Mouse (Mus musculus): Measurements from ENCODE around the gene Edc3. TPM values are rescaled to one million over a fixed set of nuclear protein-coding genes. Genes with fewer than 3 reads are reported as not detected.
A peak's percentile ranks its signal among the peaks of the same experiment; 100 is the strongest.

The Edc3 gene
- polyA plus RNA-seq, 1 experiment from 2014 or later: 11.0 TPM

GRCm38 (mm10) chr9:57687751-57688150, 20.6 kb upstream of the Edc3 start, which contains the start of gene Cyp1a1:
TSS of gene Cyp1a1 (plus strand) at chr9:57687928.
- H3K4me1 ChIP-seq (ENCODE audit: control insufficient read depth in 2 of 2, insufficient read depth in 2 of 2, low read length in 2 of 2): no peaks in the 10 kb centered on the region
- H3K27ac ChIP-seq (replicated peaks in 1 of 2; ENCODE audit: control insufficient read depth in 1 of 2, insufficient read depth in 1 of 2, low read depth in 2 of 2, low read length in 2 of 2): no peak within 1 kb of the TSS
- H3K4me3 ChIP-seq (ENCODE audit: control insufficient read depth in 1 of 2, insufficient read depth in 1 of 2, low read depth in 1 of 2, low read length in 2 of 2): no peak within 1 kb of the TSS
- no peaks in the 10 kb centered on the region for H3K9me3 ChIP-seq (ENCODE audit: control insufficient read depth, low read length)
- H3K27me3 ChIP-seq (ENCODE audit: control insufficient read depth, insufficient read depth, low read length): no peaks in the 10 kb centered on the region
- H3K4me2 ChIP-seq (ENCODE audit: low read length): no peak within 1 kb of the TSS
- ATAC-seq (ENCODE audit: insufficient number of reproducible peaks, insufficient read depth, low FRiP score, low read depth): no peak
- H3K36me3 ChIP-seq (ENCODE audit: control insufficient read depth, insufficient read depth, low read length): no peaks in the 10 kb centered on the region
- H3K9ac ChIP-seq (ENCODE audit: low read length): no peak within 1 kb of the TSS
- 76% methylated on average over 2 of the region's 2 CpGs for WGBS

GRCm38 (mm10) chr9:57688158-57688557, 20.2 kb upstream of the Edc3 start:
- Histone ChIP-seq H3K4me3 (ENCODE audit: control insufficient read depth in 1 of 2, insufficient read depth in 1 of 2, low read depth in 1 of 2, low read length in 2 of 2) (no peak overlapping the region), H3K4me2 (ENCODE audit: low read length) (no peak overlapping the region), H3K9me3 (ENCODE audit: control insufficient read depth, low read length) (no peaks in the 10 kb centered on the region), H3K9ac (ENCODE audit: low read length) (no peak overlapping the region), H3K36me3 (ENCODE audit: control insufficient read depth, insufficient read depth, low read length) (no peaks in the 10 kb centered on the region), H3K4me1 (ENCODE audit: control insufficient read depth in 2 of 2, insufficient read depth in 2 of 2, low read length in 2 of 2) (no peaks in the 10 kb centered on the region), H3K27ac (replicated peaks in 1 of 2; ENCODE audit: control insufficient read depth in 1 of 2, insufficient read depth in 1 of 2, low read depth in 2 of 2, low read length in 2 of 2) (no peak overlapping the region), H3K27me3 (ENCODE audit: control insufficient read depth, insufficient read depth, low read length) (no peaks in the 10 kb centered on the region)
- 44% methylated on average over 2 of the region's 2 CpGs for WGBS
- no peak for ATAC-seq (ENCODE audit: insufficient number of reproducible peaks, insufficient read depth, low FRiP score, low read depth)

GRCm38 (mm10) chr9:57688606-57689005, 19.7 kb upstream of the Edc3 start:
- 72% methylated on average over 2 of the region's 2 CpGs for WGBS
- H3K4me1 ChIP-seq (ENCODE audit: control insufficient read depth in 2 of 2, insufficient read depth in 2 of 2, low read length in 2 of 2): no peaks in the 10 kb centered on the region

GRCm38 (mm10) chr9:57694108-57694507, 14.2 kb upstream of the Edc3 start:
- H3K27me3 ChIP-seq (ENCODE audit: control insufficient read depth, insufficient read depth, low read length): peaks cover 32% of the 10 kb centered on the region
- peaks cover 4 to 12% of the 10 kb centered on the region in 2 experiments; a peak in 3 of 4 replicates for H3K4me1 ChIP-seq (ENCODE audit: control insufficient read depth in 2 of 2, insufficient read depth in 2 of 2, low read length in 2 of 2)
- H3K9ac ChIP-seq (ENCODE audit: low read length): no peak overlapping the region
- no peaks in the 10 kb centered on the region for H3K9me3 ChIP-seq (ENCODE audit: control insufficient read depth, low read length)
- no peak overlapping the region for H3K4me2 ChIP-seq (ENCODE audit: low read length)
- H3K4me3 ChIP-seq (ENCODE audit: control insufficient read depth in 1 of 2, insufficient read depth in 1 of 2, low read depth in 1 of 2, low read length in 2 of 2): no peak overlapping the region
- no peaks in the 10 kb centered on the region for H3K36me3 ChIP-seq (ENCODE audit: control insufficient read depth, insufficient read depth, low read length)
- ATAC-seq (ENCODE audit: insufficient number of reproducible peaks, insufficient read depth, low FRiP score, low read depth): no peak
- no peak overlapping the region for H3K27ac ChIP-seq (replicated peaks in 1 of 2; ENCODE audit: control insufficient read depth in 1 of 2, insufficient read depth in 1 of 2, low read depth in 2 of 2, low read length in 2 of 2)
- WGBS: 79% methylated on average over 2 of the region's 2 CpGs

More at GRCm38 (mm10) chr9:57688606-57689005, 19.7 kb upstream of the Edc3 start:
- Histone ChIP-seq H3K36me3 (ENCODE audit: control insufficient read depth, insufficient read depth, low read length) (no peaks in the 10 kb centered on the region), H3K4me2 (ENCODE audit: low read length) (no peak overlapping the region), H3K27ac (replicated peaks in 1 of 2; ENCODE audit: control insufficient read depth in 1 of 2, insufficient read depth in 1 of 2, low read depth in 2 of 2, low read length in 2 of 2) (no peak overlapping the region), H3K9ac (ENCODE audit: low read length) (no peak overlapping the region), H3K9me3 (ENCODE audit: control insufficient read depth, low read length) (no peaks in the 10 kb centered on the region), H3K27me3 (ENCODE audit: control insufficient read depth, insufficient read depth, low read length) (no peaks in the 10 kb centered on the region), H3K4me3 (ENCODE audit: control insufficient read depth in 1 of 2, insufficient read depth in 1 of 2, low read depth in 1 of 2, low read length in 2 of 2) (no peak overlapping the region)
- ATAC-seq (ENCODE audit: insufficient number of reproducible peaks, insufficient read depth, low FRiP score, low read depth): no peak

GRCm38 (mm10) chr9:57696380-57697285, 11.7 kb upstream of the Edc3 start:
- Histone ChIP-seq H3K27ac (replicated peaks in 1 of 2; ENCODE audit: control insufficient read depth in 1 of 2, insufficient read depth in 1 of 2, low read depth in 2 of 2, low read length in 2 of 2) (no peak overlapping the region), H3K36me3 (ENCODE audit: control insufficient read depth, insufficient read depth, low read length) (no peaks in the 10 kb centered on the region), H3K9ac (ENCODE audit: low read length) (peak overlapping the region; percentile 62), H3K4me3 (ENCODE audit: control insufficient read depth in 1 of 2, insufficient read depth in 1 of 2, low read depth in 1 of 2, low read length in 2 of 2) (peak overlapping the region; percentile 41 to 50), H3K27me3 (ENCODE audit: control insufficient read depth, insufficient read depth, low read length) (peaks cover 32% of the 10 kb centered on the region), H3K9me3 (ENCODE audit: control insufficient read depth, low read length) (no peaks in the 10 kb centered on the region), H3K4me2 (ENCODE audit: low read length) (peak overlapping the region; percentile 91), H3K4me1 (ENCODE audit: control insufficient read depth in 2 of 2, insufficient read depth in 2 of 2, low read length in 2 of 2) (peaks cover 4 to 12% of the 10 kb centered on the region in 2 experiments; a peak in 3 of 4 replicates)
- WGBS: 1% methylated on average over 42 of the region's 42 CpGs
- ATAC-seq (ENCODE audit: insufficient number of reproducible peaks, insufficient read depth, low FRiP score, low read depth): no peak

GRCm38 (mm10) chr9:57697380-57697779, 11.0 kb upstream of the Edc3 start:
- H3K4me2 ChIP-seq (ENCODE audit: low read length): no peak overlapping the region
- ATAC-seq (ENCODE audit: insufficient number of reproducible peaks, insufficient read depth, low FRiP score, low read depth): no peak
- H3K27ac ChIP-seq (replicated peaks in 1 of 2; ENCODE audit: control insufficient read depth in 1 of 2, insufficient read depth in 1 of 2, low read depth in 2 of 2, low read length in 2 of 2): no peak overlapping the region
- peaks cover 32% of the 10 kb centered on the region for H3K27me3 ChIP-seq (ENCODE audit: control insufficient read depth, insufficient read depth, low read length)
- WGBS: 22% methylated on average over 4 of the region's 4 CpGs
- peaks cover 4 to 12% of the 10 kb centered on the region in 2 experiments; a peak in 3 of 4 replicates for H3K4me1 ChIP-seq (ENCODE audit: control insufficient read depth in 2 of 2, insufficient read depth in 2 of 2, low read length in 2 of 2)
- no peak overlapping the region for H3K9ac ChIP-seq (ENCODE audit: low read length)
- H3K4me3 ChIP-seq (ENCODE audit: control insufficient read depth in 1 of 2, insufficient read depth in 1 of 2, low read depth in 1 of 2, low read length in 2 of 2): no peak overlapping the region
- H3K9me3 ChIP-seq (ENCODE audit: control insufficient read depth, low read length): no peaks in the 10 kb centered on the region
- no peaks in the 10 kb centered on the region for H3K36me3 ChIP-seq (ENCODE audit: control insufficient read depth, insufficient read depth, low read length)

GRCm38 (mm10) chr9:57698466-57699150, 9.7 kb upstream of the Edc3 start:
- Histone ChIP-seq H3K27me3 (ENCODE audit: control insufficient read depth, insufficient read depth, low read length) (peaks cover 32% of the 10 kb centered on the region), H3K9me3 (ENCODE audit: control insufficient read depth, low read length) (no peaks in the 10 kb centered on the region), H3K9ac (ENCODE audit: low read length) (no peak overlapping the region), H3K27ac (replicated peaks in 1 of 2; ENCODE audit: control insufficient read depth in 1 of 2, insufficient read depth in 1 of 2, low read depth in 2 of 2, low read length in 2 of 2) (no peak overlapping the region), H3K4me1 (ENCODE audit: control insufficient read depth in 2 of 2, insufficient read depth in 2 of 2, low read length in 2 of 2) (peaks cover 4 to 12% of the 10 kb centered on the region in 2 experiments; a peak in 3 of 4 replicates), H3K36me3 (ENCODE audit: control insufficient read depth, insufficient read depth, low read length) (no peaks in the 10 kb centered on the region), H3K4me3 (ENCODE audit: control insufficient read depth in 1 of 2, insufficient read depth in 1 of 2, low read depth in 1 of 2, low read length in 2 of 2) (no peak overlapping the region), H3K4me2 (ENCODE audit: low read length) (no peak overlapping the region)
- 68% methylated on average over 1 of the region's 1 CpGs for WGBS
- ATAC-seq (ENCODE audit: insufficient number of reproducible peaks, insufficient read depth, low FRiP score, low read depth): no peak
